Mouse (Mus musculus) lung, embryonic 16.5 days (tissue): ENCODE data around the gene Mcf2l. TPM values are rescaled to one million over a fixed set of nuclear protein-coding genes. Genes with fewer than 3 reads are reported as not detected.

ENCODE experiments used
- ATAC-seq: fragments of 200-750 bp; cut with Nextera tagmentation; 2 replicates; pipeline ENCODE4 v1.8.0; 2017; ENCODE audit warnings: low read depth, mild to moderate bottlenecking, moderate library complexity
- H3K27ac ChIP-seq: fragments of 300-500 bp; sonication (generic); 2 replicates; pipeline ENCODE4 v1.5.1; 2014; ENCODE audit warnings: mild to moderate bottlenecking, control low read depth, low read length
- H3K27me3 ChIP-seq: fragments of 300-500 bp; sonication (generic); 2 replicates; pipeline ENCODE4 v1.6.1; 2014; ENCODE audit warnings: low read depth, low read length, mixed read lengths; ENCODE audit not compliant: control insufficient read depth, insufficient read depth
- H3K36me3 ChIP-seq: fragments of 300-500 bp; sonication (generic); 2 replicates; pipeline ENCODE4 v1.6.1; 2014; ENCODE audit warnings: low read length; ENCODE audit not compliant: control insufficient read depth, insufficient read depth
- H3K4me1 ChIP-seq: fragments of 300-500 bp; sonication (generic); replicated peaks from 2 replicates; pipeline ENCODE4 v1.6.1; 2014; ENCODE audit warnings: low read length, mixed read lengths; ENCODE audit not compliant: control insufficient read depth, insufficient read depth
- H3K4me2 ChIP-seq: fragments of 300-500 bp; sonication (generic); 2 replicates; pipeline ENCODE4 v1.6.1; 2014; ENCODE audit warnings: low read depth, low read length, control low read depth
- H3K4me3 ChIP-seq: fragments of 300-500 bp; sonication (generic); 2 replicates; pipeline ENCODE4 v1.5.1; 2014; ENCODE audit warnings: mild to moderate bottlenecking, low read length, control low read depth
- H3K9ac ChIP-seq: fragments of 300-500 bp; sonication (generic); 2 replicates; pipeline ENCODE4 v1.6.1; 2014; ENCODE audit warnings: low read length, control low read depth
- H3K9me3 ChIP-seq: fragments of 300-500 bp; sonication (generic); 2 replicates; pipeline ENCODE4 v1.6.1; 2016; ENCODE audit warnings: low read length; ENCODE audit not compliant: control insufficient read depth
- WGBS: fragments of 180-500 bp; shearing (Covaris S2); extraction: QIAGEN DNeasy Blood & Tissue Kit; methylation state at CpG from one replicate; pipeline ENCODE4 v1.1.7; 2014; 5-methylcytosine and 5-hydroxymethylcytosine counted together
- polyA plus RNA-seq: library from polyadenylated mRNA; unstranded; fragments of >200 nt; fragmentation: Nextera tagmentation; extraction: Ambion mirVana; gene quantifications from 2 replicates; pipeline ENCODE4 v1.2.1, GENCODE M21; 2015

Mcf2l gene
- polyA plus RNA-seq, 1 experiment from 2014 or later = 16.1 TPM

- WGBS = 85% methylated on average over 8 of the region's 8 CpGs
- Histone ChIP-seq H3K27me3 (no peaks in the 10 kb centered on the region), H3K4me1 (no peaks in the 10 kb centered on the region), H3K9me3 (no peaks in the 10 kb centered on the region), H3K4me3 (no peak overlapping the region), H3K27ac (no peak overlapping the region), H3K36me3 (no peaks in the 10 kb centered on the region), H3K9ac (no peak overlapping the region), H3K4me2 (no peak overlapping the region)
- ATAC-seq = no peak
These were observed 114.0 kb downstream of the Mcf2l start for GRCm38 (mm10) chr8:12987571-12987970.

GRCm38 (mm10) chr8:12988722-12989430 lies 115.3 kb downstream of the Mcf2l start:
- Histone ChIP-seq H3K36me3 (no peaks in the 10 kb centered on the region), H3K9me3 (no peaks in the 10 kb centered on the region), H3K4me3 (no peak overlapping the region), H3K4me1 (no peaks in the 10 kb centered on the region), H3K9ac (no peak overlapping the region), H3K4me2 (no peak overlapping the region), H3K27me3 (no peaks in the 10 kb centered on the region), H3K27ac (no peak overlapping the region)
- 79% methylated on average over 13 of the region's 13 CpGs for WGBS
- ATAC-seq = no peak

DNA sequence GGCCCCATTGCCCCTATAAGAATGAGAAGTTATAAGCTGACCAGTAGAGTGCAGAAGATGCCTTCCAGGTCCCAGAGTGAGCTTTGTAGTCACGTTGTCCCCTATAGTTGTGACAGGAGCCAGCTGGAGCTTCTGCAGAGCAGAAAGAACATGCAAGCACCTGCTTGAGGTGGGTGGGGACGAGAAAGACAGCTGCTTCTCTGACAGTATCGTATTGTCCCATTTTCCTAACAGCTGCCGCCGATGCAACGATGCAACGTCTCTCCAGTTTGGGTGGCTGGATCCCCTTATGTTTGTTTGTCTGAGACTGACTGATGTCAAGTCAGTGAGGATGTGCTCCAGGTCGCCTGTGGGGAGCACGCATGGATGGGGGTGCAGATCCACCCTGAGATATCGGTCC lies 117.8 kb downstream of the Mcf2l start:
- 69% methylated on average over 10 of the region's 10 CpGs for WGBS
- Histone ChIP-seq H3K4me2 (no peak overlapping the region), H3K27me3 (no peaks in the 10 kb centered on the region), H3K27ac (no peak overlapping the region), H3K9me3 (no peaks in the 10 kb centered on the region), H3K4me3 (no peak overlapping the region), H3K9ac (no peak overlapping the region), H3K36me3 (no peaks in the 10 kb centered on the region), H3K4me1 (no peaks in the 10 kb centered on the region)
- no peak for ATAC-seq

- no peaks in the 10 kb centered on the region for H3K36me3 ChIP-seq
- no peak overlapping the region for H3K9ac ChIP-seq
- H3K27me3 ChIP-seq = no peaks in the 10 kb centered on the region
- H3K4me3 ChIP-seq = no peak overlapping the region
- no peak overlapping the region for H3K27ac ChIP-seq
- H3K9me3 ChIP-seq = no peaks in the 10 kb centered on the region
- ATAC-seq = no peak
- 0 out of 2 replicates have a peak, but pooled peaks cover 3% of the 10 kb centered on the region for H3K4me1 ChIP-seq
- WGBS = 70% methylated on average over 5 of the region's 5 CpGs
- H3K4me2 ChIP-seq = no peak overlapping the region
These were observed 120.9 kb downstream of the Mcf2l start for GRCm38 (mm10) chr8:12994468-12994867.

GRCm38 (mm10) chr8:12995481-12995880 lies 121.9 kb downstream of the Mcf2l start:
- no peak for ATAC-seq
- no peak overlapping the region for H3K27ac ChIP-seq

DNA sequence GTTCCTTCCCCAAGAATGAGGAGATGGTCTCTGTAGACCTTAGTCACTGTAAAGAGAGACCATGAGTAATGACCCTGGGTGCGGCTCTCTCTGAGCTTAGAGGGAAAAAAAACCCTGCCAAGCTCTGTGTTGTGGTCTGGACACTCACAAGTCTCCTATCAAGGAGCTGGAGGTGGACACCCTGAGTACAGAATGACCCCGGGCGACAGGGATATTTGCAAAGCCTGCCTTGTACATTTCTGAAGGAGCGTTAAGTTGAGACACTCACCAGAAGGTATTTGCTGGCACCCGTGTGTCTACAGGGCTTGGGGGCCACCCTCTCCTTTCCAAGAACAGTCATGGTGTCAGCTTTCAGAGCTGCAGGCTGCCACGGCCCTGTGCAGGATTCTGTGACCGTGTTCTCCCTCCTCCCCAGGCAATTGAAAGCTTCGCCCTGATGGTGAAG lies 123.2 kb downstream of the Mcf2l start:
- no peak overlapping the region for H3K4me2 ChIP-seq
- H3K36me3 ChIP-seq = no peaks in the 10 kb centered on the region; the same call in 1 of the 2 replicates
- H3K4me1 ChIP-seq = 0 out of 2 replicates have a peak, but pooled peaks cover 3% of the 10 kb centered on the region
- no peak overlapping the region for H3K9ac ChIP-seq
- no peak overlapping the region for H3K4me3 ChIP-seq
- peak overlapping the region; percentile 31 for H3K27ac ChIP-seq
- no peaks in the 10 kb centered on the region for H3K27me3 ChIP-seq
- 25% methylated on average over 8 of the region's 8 CpGs for WGBS
- peak; percentile 74 for ATAC-seq
- no peaks in the 10 kb centered on the region for H3K9me3 ChIP-seq

More at GRCm38 (mm10) chr8:12995481-12995880, 121.9 kb downstream of the Mcf2l start:
- Histone ChIP-seq H3K4me3 (no peak overlapping the region), H3K9ac (no peak overlapping the region), H3K9me3 (no peaks in the 10 kb centered on the region), H3K4me1 (0 out of 2 replicates have a peak, but pooled peaks cover 3% of the 10 kb centered on the region), H3K27me3 (no peaks in the 10 kb centered on the region), H3K36me3 (no peaks in the 10 kb centered on the region), H3K4me2 (no peak overlapping the region)
- 42% methylated on average over 5 of the region's 5 CpGs for WGBS

GRCm38 (mm10) chr8:12998331-12998730 lies 124.7 kb downstream of the Mcf2l start:
- Histone ChIP-seq H3K27ac (no peak overlapping the region), H3K36me3 (no peaks in the 10 kb centered on the region; the same call in 1 of the 2 replicates), H3K4me1 (0 out of 2 replicates have a peak, but pooled peaks cover 3% of the 10 kb centered on the region), H3K27me3 (no peaks in the 10 kb centered on the region), H3K4me2 (no peak overlapping the region), H3K9ac (no peak overlapping the region), H3K4me3 (no peak overlapping the region), H3K9me3 (no peaks in the 10 kb centered on the region)
- WGBS = 64% methylated on average over 8 of the region's 8 CpGs
- no peak for ATAC-seq

- no peak for ATAC-seq
These were observed 126.2 kb downstream of the Mcf2l start for GRCm38 (mm10) chr8:12999793-13000192.

GRCm38 (mm10) chr8:13007458-13007857 lies 133.9 kb downstream of the Mcf2l start:
- H3K27ac ChIP-seq = no peak overlapping the region
- 52% methylated on average over 4 of the region's 4 CpGs for WGBS
- H3K4me2 ChIP-seq = no peak overlapping the region
- no peak overlapping the region for H3K4me3 ChIP-seq
- H3K9me3 ChIP-seq = no peaks in the 10 kb centered on the region
- peaks cover 10% of the 10 kb centered on the region for H3K36me3 ChIP-seq
- H3K27me3 ChIP-seq = no peaks in the 10 kb centered on the region
- no peak for ATAC-seq
- no peak overlapping the region for H3K9ac ChIP-seq
- no peaks in the 10 kb centered on the region for H3K4me1 ChIP-seq

More at GRCm38 (mm10) chr8:12999793-13000192, 126.2 kb downstream of the Mcf2l start:
- no peaks in the 10 kb centered on the region for H3K9me3 ChIP-seq
- no peak overlapping the region for H3K4me2 ChIP-seq
- H3K4me3 ChIP-seq = no peak overlapping the region
- H3K4me1 ChIP-seq = 0 out of 2 replicates have a peak, but pooled peaks cover 3% of the 10 kb centered on the region
- no peak overlapping the region for H3K9ac ChIP-seq
- no peaks in the 10 kb centered on the region; the same call in 1 of the 2 replicates for H3K36me3 ChIP-seq
- H3K27me3 ChIP-seq = no peaks in the 10 kb centered on the region
- WGBS = 62% methylated on average over 9 of the region's 9 CpGs
- H3K27ac ChIP-seq = no peak overlapping the region
